Mouse (Mus musculus): Measurements from ENCODE around the gene Gucy1b1.

The Gucy1b1 gene

DNA sequence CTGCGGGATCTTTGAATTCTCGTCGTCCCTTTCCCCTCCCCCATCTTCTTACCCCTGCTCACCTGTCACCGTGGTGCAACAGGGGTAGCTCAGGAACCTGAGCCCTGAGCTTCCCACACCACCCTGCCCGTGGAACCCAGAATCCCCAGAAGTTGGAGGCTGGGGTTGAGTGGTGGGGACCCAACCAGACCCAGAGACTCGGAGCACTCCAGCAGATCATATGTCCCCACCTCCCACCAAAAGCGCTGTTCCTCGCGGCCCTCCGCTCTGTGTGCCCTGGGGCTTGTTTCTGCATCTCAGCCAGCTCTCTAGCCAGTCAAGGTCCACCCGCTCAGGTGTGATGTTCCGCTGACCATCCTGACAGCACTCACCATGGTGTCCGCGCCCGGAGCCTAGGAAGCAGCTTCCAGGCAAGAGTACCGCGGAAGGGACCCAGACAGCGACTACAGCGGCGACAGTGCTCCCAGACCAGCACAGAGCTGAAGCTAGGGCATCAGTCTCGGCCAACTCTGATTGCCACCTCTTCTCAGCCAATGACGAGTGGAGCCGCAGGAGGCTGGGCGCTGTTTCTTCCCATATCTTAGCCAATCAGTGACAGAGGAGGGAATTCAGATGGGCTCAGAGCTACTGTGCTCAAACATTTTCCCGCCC, at the start of gene Gucy1b1:
TSS of gene Gucy1b1 (minus strand) at position 489 of the 651 bp plus-strand sequence.
- peak; percentile 95 for DNase-seq

DNA sequence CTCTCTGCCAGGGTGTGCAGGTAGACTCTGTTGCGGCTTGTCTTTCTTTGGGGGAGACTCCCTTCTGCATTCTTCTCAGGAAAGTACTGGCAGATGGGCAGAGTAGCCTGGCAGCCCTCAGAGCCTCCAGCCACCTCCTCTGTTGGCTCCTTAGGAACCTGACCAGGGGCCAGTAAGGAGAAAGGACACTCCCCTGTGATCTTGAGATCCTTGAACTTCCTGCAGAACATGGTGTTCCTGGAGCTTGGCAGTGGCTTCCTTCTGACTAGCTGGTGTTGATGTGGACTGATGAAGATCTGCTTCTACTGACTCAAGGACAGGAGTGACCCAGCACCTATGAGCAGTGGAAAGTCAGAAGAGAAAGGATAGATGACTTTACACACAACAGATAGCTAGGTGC, 44.4 kb upstream of the Gucy1b1 start:
- DNase-seq: no peak

DNA sequence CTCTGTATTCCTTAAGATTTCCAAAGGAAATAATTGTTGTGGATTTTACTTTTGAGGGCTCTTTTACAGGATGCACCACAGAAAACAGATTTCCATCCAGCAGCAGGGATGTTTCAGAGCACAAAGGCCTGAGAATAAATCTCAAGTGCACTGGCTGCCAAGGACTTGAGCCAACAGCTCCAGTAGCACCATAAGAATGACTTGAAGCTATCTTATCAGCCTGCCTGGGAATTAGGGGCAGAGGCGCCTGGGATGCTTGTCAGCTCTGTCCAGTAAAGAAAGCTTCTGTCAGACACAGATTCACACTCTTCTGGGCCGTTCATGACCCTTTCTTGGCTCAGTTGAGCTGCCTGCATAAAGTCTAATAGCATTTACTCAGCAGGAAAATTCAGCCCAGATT, 38.0 kb upstream of the Gucy1b1 start:
- no peak for DNase-seq

DNA sequence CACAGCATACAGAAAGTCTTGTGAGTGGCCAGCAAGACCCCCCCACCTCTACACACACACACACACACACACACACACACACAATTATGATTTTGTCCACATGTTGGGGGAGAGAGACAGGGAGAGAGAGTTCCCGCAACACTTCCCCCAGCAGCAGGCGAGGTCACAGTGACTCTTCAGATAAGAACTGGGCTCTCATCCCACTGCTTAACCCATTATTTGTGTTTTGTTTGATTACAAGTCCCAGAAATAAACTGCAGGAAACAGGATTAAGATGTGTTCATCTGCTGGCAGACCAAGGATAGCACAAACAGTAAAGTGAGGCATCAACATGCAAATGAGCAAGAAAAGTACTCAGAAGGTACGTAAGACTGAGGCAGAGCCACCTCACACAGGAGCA, 37.5 kb upstream of the Gucy1b1 start:
- no peak for DNase-seq

DNA sequence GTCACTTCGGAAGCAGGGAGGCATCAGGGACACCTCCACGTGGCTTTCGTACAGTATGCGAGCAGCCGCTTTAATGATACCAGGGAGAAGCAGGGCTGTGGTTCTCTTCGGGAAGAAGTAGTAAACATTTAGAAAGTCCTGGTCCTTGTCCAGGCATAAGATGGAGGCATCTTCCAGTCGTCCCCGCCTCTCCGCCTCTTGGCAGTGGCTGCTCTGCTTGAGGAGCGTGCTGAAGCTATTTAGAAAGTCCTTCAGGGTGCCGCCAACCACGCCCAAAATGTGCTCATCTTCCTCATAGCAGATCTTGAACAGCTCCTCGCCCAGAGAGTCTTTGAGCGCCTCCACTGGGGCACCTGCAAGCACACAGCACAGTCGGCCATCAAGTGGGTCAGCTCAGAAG, 34.5 kb upstream of the Gucy1b1 start:
- DNase-seq: no peak

DNA sequence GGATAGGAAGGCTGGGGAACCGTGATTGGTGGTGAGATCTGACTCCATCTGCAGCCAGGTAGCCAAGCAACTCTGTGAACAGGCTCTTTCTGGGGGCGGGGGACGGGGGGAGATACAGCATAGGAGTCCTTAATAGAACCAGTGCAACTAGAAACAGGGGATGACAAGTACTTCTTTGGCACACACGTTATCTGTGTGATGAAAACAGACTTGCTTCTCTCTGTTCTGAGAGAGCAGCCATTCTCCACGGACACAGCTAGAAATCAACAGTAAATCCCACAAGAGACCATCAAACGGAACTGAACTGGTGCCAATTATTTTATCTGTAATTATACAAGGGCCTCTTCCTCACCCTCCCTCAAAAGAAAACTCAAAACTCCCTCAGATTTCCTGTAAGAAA, 29.7 kb upstream of the Gucy1b1 start:
- no peak for DNase-seq

DNA sequence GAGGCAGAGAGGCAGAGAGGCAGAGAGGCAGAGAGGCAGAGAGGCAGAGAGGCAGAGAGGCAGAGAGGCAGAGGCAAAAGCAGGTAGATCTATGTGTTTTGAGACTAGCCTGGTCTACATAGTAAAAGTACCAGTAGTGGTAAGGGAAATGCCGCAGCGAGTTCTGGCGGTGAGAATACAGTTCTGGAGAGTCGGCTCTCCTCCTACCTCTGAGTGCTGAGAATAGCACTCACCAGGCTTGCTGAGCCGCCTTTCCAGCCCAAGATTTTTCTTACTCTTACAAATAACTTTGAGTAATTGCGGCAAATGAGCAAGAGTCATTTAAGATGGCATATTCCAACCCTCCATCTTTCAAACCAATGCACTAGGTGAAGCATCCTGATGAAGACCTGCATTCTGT, 24.6 kb upstream of the Gucy1b1 start:
- DNase-seq: no peak

DNA sequence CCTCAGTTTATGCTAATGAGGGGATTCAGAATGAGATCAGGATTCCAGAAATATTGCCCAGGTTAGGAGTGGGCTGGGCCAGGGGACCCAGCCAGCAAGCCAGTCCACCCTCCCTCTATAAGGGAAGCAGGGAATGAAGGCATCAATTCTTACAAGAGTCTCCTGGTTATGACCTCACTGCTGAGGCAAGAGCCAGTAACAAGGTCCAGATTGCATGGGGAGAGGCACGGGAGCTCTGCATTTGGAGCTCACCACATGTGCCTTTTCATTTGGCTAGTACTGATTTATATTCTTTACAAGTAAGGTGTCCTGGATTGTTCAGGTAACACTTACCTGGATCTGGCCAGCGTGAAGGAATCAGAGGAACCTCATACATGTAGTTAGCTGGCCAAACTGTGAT, 22.3 kb upstream of the Gucy1b1 start:
- DNase-seq: no peak

DNA sequence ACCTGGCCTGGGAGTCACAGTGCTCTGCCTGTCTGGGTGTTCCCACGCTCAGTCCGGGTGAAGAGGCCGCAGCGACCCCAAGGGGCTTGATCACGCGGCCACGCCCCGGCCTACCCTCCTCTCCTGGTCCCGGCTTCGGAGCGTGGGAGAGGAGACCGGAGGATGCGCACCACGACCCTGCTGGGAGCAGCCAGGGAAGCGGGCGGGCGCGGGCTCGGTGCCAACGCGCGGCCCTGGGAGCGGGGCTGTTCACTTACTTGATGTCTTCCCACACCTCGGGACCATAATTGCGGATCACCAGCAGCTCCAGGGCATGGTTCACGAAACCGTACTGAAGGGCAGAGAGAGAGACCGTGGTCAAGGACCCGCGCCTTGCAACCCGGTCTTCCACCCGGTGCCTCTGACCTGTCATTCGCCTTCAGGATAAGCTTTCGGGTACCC, 728 bp downstream of the Gucy1b1 start:
- DNase-seq: peak; percentile 81

DNA sequence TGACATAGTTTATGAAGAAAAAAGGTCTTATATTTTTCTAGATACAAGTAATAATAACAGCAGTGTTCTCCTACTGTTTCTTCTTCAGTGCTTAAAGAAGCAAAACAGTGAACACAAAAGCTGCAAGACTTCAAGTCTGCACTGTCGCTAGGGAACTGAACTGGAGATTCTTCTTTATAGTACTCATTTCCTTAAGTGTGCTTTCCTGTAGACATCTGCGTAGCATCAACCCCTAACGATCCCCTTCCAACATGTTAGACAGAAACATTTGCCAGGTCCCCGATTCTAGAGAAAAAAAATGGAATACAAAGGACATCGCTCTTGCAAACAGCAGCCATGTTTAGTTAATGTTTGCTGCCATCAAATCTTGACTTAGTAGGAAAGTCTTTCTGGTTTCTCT, 6.7 kb downstream of the Gucy1b1 start:
- DNase-seq: no peak

DNA sequence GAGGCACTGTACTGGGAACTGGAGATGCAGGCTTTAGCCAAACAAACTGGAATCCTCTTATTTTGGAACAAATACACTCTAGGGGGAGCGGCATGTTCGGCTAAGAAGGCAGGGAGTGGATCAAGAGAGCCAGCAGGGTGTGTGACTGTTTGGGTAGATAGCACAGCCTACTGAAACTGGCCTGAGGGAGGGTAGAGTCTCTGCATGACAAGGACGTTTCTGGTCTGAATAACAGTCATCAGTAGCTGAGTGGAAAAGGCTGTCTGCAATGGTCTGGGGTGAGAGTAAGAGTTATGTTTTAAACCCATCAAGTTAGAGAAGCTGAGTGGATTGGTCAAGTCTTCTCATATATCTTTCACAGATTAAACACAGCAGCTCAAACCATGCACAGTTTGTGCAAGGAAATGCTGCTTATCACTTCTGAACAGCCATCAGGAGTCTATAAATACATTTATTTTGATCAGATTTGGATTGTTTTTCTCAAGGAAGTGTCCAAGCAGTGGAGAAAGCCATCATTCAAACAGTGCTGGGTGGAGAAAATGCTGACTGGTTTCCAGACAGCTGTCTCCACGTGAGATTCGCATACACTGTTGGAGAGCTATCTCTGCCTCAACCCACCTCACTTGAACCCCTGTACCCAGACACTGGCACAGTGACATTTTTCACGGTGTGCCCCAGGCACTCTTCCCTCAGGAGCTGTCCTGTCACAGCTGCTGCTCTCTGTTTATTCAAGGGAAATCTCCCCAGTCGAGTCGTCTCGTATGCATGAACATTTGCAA, 12.9 kb downstream of the Gucy1b1 start:
- DNase-seq: no peak

DNA sequence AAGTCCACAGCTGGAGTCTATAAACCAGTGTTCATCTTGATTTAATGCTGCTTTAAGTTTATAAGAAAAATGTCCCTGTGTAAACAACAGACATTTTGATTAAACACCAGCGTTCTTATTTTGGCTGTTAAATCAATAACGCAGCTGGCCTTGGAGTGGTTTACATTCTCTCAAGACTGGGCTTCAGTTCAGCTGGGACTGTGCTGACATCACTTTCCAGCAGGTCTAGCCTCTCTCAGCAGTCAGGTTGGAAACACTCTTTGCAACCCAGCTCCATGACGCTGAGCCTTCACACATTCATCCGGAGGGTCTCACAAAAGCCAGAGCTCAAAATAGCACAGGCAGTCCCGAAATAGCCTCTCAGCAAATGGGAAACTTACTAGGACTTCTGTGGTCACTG, 17.3 kb downstream of the Gucy1b1 start:
- DNase-seq: no peak

DNA sequence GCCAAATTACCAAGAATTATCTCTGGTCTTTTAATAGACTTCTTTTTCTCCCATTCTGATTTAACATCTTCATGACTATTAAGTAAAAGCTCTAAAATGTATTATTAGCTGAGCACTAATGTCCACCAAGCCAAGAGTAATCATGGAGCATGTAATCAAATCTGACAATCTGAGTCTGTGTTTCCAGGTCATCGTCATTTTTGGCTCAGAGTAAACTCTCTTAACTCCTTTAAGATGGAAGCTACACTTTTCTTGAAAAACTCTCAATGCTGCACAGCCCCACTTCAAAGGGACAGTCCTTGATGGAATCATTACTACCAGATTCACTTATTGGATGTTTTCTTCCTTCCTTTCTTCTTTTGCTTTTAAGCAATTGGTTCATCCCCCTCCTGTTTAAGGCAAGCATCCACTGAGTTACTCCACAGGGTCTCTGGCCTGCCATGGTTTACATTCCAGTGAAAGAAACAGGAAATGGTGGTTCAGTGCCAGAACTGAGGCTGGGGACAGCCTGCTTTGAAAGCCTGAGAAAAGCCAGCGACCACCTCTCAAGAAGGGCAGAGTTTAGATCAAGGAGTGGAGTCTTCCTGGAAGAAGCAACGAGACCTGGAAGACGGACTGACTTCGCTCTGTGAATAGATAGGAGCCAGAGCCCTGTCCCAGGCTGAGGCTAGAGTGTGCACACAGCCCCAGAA, 20.1 kb downstream of the Gucy1b1 start:
- DNase-seq: no peak

DNA sequence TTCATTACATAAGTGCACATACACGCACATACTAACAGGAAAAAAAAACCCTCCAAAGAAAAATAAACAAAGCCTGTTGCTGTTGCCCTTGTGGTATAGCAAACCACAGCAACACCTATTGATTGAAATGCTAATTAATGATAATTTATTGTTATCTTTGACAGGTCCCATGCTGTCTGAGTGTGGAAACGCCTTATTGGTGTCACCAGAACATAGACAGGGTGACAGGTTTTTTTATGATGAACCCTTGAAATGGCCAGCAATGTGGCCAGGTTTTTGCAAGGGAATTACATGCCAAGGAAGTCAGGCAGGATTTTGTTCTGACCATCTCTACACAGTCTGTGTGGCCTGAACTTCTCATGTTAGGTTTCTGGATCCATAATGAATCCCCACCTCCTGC, 22.5 kb downstream of the Gucy1b1 start:
- no peak for DNase-seq

DNA sequence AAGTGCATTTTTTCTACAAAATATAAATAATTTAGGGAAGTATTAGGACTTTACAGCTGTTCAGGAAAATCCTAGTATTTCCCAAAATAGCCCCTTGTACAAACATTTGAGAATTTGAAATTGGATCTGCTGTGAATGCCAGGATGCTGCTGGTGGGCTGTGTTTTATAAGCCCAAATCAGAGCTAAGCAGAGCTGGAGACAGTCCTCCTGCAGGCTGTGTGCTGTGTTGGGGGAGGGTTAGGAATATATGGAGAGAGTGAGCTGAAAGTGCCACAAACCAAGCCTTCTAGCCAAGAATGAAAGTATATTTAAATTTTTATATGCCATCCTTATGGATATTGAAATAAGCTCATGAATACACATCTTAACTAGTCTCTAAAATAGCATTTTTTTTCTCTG, 23.0 kb downstream of the Gucy1b1 start:
- no peak for DNase-seq

DNA sequence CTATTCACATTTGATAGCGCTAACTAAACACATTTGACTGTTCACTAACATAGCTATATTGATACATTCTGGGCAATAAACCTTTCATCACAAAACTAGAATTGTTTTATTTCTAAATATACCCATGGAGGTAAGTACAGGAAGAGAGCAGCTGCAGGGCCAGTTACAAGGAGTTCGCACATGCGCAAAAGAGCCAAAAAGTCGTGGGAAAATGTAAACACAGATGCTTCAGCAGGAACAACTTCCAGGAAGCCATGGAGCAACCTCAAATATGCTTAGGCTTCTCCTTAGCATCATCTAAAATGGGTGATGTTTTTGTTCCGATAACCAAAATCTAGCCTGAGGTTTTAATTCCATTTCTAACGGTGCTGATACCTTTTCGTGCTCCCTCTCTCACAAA, 25.8 kb downstream of the Gucy1b1 start:
- DNase-seq: no peak

DNA sequence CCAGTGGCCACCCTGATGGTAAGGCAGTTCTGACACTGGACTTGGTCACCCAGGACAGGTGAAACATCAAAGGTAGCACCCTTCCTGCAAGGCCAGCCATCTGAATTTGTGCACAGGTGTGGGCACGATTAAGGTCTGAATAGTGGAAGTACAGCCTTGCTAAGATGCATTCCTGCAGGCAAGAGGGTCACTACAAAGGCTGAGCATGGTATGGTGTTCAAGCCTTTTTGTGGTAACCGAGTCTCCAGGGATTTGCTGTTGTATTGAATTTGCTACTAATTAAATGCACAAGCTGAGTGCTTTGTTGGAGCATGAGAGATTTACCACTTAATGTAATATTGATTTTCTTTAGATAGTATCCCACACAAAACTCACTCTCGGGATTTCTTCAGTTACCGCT, 26.4 kb downstream of the Gucy1b1 start:
- DNase-seq: no peak

DNA sequence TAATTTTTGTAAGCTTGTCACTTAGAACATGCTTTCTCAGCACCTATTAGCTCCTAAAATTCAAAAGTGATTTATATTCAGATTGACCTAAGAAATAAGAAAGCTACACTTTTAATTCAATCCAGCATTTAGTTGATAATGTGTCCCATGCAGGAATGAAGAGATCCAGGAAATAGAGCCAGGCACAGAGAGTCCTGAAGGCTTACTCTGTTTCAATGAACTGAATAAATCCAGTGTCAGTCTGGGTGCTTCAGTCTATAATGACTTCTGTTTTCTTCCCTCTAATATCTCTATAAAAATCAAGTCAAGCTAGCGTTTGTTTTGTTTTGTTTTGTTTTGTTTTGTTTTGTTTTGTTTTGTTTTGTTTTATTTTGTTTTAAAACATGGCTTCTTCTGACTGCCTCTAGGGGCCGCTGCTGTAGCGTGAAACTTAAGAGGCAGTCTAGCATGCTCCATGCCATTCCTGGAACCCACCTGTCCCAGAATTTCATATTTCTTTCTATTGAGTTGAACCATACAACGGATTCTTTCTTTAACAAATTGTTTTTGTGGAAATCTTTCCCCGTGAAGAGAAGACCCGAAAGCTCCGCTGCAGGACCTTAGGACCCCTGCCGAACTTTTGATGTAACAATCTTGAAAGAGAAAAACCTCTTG, 27.3 kb downstream of the Gucy1b1 start:
- DNase-seq: peak; percentile 78

DNA sequence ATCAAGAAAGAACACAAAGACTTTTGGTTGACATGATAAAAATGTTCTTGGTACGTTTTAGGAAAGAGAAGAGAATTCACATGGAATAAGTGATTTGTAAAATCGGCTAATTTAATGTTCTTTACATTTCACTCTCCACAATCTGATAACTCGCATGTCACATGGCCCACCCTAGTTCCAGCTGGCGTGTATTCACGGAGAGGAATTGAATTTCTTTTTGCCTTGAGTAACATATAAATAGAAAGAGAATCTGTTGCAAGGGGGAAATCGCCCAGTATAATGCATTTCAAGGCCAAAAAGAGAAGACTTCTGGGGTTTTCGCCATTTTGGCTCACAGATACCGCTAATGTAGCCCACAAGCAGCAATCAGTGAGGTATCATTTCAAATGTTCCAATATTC, 28.4 kb downstream of the Gucy1b1 start:
- DNase-seq: no peak

DNA sequence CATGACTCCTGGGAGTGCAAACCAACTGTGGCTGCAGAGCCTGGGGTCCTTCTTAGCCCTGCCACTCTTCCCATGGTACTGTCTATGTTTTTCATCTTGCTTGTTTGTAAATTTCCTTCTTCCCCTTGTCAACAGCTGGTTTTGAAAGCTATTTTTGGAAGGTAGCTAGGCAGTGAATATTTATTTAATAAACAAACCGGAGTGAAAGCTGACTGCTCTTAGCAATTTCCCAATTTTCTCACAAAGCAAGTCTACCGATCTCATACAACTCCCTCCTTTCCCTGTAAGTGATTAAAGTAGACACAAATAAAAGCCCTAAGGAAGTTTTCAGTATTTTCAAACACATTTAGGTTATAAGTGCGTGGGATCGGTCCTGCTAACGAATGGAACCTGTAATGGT, 29.6 kb downstream of the Gucy1b1 start:
- DNase-seq: no peak

DNA sequence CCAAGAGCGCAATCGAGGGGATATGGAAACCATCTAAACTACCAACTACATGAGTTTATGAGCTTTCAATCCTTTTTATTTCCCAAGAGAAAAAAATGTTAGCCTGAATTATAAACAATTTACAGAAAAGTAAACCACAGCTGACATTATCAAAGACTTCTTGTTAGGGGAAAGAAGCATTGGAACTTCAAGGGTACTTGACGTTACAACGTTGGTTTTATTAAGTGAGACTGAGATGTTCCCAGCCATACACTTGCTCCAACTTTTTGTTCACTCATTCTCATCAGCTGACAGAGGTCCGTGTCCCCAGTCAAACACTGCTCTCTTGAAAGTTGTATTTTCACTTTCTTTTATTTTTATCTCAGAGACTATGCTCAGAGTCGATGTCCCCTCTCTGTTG, 30.8 kb downstream of the Gucy1b1 start:
- no peak for DNase-seq

DNA sequence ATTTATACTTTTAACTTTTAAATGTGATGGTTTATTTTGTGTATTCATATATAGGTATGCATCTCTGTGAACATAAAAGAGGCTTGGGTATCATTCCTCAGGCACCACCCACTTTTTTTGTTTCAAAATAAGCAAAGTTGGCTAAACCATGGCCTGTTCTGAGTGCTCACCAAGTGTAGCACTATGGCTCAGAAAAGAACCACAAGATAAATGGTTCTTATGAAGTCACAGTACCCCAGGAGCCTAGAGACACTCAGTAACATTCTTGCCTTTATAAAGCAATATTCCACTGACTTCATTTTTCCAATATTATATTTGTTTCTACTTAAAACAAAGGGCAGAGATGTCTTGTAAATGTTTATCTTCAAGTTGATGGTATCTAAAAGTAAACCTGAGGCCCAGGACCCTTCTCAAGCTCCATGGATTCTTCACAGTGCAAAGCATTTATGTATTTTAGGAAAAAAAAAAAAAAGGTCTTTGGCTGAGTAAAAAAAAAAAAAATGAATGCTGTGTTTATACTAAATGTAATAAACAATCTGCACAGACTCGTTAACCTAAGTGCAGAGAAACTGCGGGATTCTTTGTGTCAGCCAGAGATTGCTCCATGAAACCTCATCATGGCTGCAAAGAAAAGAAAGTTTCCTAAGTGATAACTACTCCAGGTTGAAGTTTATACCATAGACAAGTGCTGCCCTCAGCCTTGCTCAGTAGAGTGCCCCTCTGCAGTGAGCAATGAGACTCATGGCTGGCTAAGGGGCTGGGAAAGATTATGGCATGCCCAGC, 38.0 kb downstream of the Gucy1b1 start:
- DNase-seq: no peak

Measured in retina, postnatal 1 day (tissue).